In genomic region chr14:40911529-40911928, GRCm38 (mm10) we compare ENCODE assay signal across 18 mouse cellular contexts. TPM values are rescaled to one million over a fixed set of nuclear protein-coding genes. Genes with fewer than 3 reads are reported as not detected.
"Had no signal": no experiment of that assay in that cellular context is flagged by ENCODE, and none has a peak within 500 bp of the region (broad histone marks: within the 10 kb centered on the region; RNA-seq: fewer than 3 reads in every experiment).

No protein-coding gene starts in this region.

- H3K4me3 ChIP-seq: lung, embryonic 15.5 days; megakaryocyte, embryonic 14.5 days; midbrain, embryonic 13.5 days; midbrain, embryonic 15.5 days; neural tube, embryonic 13.5 days; neural tube, embryonic 15.5 days; stomach, embryonic 15.5 days had no signal

- H3K27me3 ChIP-seq: lung, embryonic 15.5 days; megakaryocyte, embryonic 14.5 days; midbrain, embryonic 13.5 days; midbrain, embryonic 15.5 days; neural tube, embryonic 13.5 days; neural tube, embryonic 15.5 days; stomach, embryonic 15.5 days had no signal

- DNase-seq: liver, postnatal 0 days; lung, adult 2 months; lung, postnatal 14 days; retina, postnatal 1 day; right cerebral cortex, postnatal 14 days; thymus, adult 18-20 months; thymus, postnatal 14 days; thymus, postnatal 36 days had no signal

- H3K4me2 ChIP-seq: lung, embryonic 15.5 days; midbrain, embryonic 11.5 days; midbrain, embryonic 13.5 days; midbrain, embryonic 15.5 days; neural tube, embryonic 13.5 days; neural tube, embryonic 15.5 days; stomach, embryonic 15.5 days had no signal

- ATAC-seq: liver, postnatal 0 days; midbrain, embryonic 13.5 days; midbrain, embryonic 15.5 days had no signal

- H3K27ac ChIP-seq: lung, embryonic 15.5 days; macrophage; midbrain, embryonic 13.5 days; midbrain, embryonic 15.5 days; neural tube, embryonic 13.5 days; neural tube, embryonic 15.5 days; stomach, embryonic 15.5 days had no signal

RNA-seq across cellular contexts. Expression of gene Sh2d4b, which starts 18.5 kb away (rescaled TPM):
- total RNA-seq: megakaryocyte progenitor cell, adult 5-6 weeks had no signal
